Comparison of ENCODE assay signal across 9 mouse cellular contexts in the genomic region with DNA sequence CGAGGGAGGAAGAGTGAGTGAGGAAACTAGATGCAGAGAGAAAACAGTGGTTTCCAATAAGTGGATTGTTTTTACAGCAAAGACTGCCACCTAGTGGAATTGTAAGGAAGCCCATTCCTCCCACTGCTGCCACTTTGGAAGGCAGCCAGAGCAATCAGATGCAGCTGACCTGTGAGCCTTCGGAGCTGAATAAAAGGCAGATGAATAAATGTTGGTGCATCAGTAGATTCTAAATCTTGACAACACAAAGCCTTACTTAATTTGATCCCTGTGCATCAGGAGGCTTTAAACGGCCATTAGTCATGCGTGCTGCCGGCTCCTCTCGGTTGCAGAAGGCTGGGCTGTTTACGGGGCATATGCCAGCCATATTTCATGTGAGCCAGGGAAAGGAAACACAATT.
DNase-seq lines count a peak whose midpoint lies in the region; ATAC-seq and TF ChIP-seq lines count a peak whose summit lies in the region.
"Had no signal": no experiment of that assay in that cellular context is flagged by ENCODE, and none has a peak within 500 bp of the region (broad histone marks: within the 10 kb centered on the region; RNA-seq: fewer than 3 reads in every experiment).

No protein-coding gene starts in this region.

- no peak overlapping the region for H3K27ac ChIP-seq in forebrain, embryonic 12.5 days
- peak overlapping the region; percentile 38 for H3K27ac ChIP-seq in hindbrain, embryonic 14.5 days
- H3K27ac ChIP-seq: lung, embryonic 15.5 days had no signal

- no peaks in the 10 kb centered on the region for H3K27me3 ChIP-seq in Patski
- no peaks in the 10 kb centered on the region for H3K27me3 ChIP-seq in forebrain, embryonic 12.5 days
- H3K27me3 ChIP-seq in hindbrain, embryonic 14.5 days (ENCODE audit: control insufficient read depth, insufficient read depth, low read length) = no peaks in the 10 kb centered on the region
- H3K27me3 ChIP-seq: lung, embryonic 15.5 days had no signal

- CTCF ChIA-PET in Patski (lab: Charles Lee) = no interaction called here

- peak; percentile 81 for TF ChIP-seq CTCF in Patski (IDR thresholded peaks at IDR 0.05)

- POLR2A ChIA-PET in Patski (lab: Charles Lee) = no interaction called here

- ATAC-seq in Patski = peak; percentile 76
- peak; percentile 87 for ATAC-seq in forebrain, embryonic 12.5 days (ENCODE audit: low FRiP score)
- ATAC-seq in hindbrain, embryonic 14.5 days (ENCODE audit: low FRiP score) = peak; percentile 90

- in situ Hi-C loops in Patski (cut with MboI; ENCODE audit: low pct_unique_long_range_greater_than_20kb) = no loop called here

- no peaks in the 10 kb centered on the region for H3K4me1 ChIP-seq in forebrain, embryonic 12.5 days
- H3K4me1 ChIP-seq in hindbrain, embryonic 14.5 days (replicated peaks; ENCODE audit: control insufficient read depth, insufficient read depth, low read length) = no peaks in the 10 kb centered on the region

- DNase-seq in Patski (ENCODE audit: low read depth, low spot score) = peak; percentile 10
- peak; percentile 4 for DNase-seq in c-Kit-positive CD71-negative TER-119-negative erythroid progenitor cells, embryonic 14.5 days (ENCODE audit: low read depth)
- peak; percentile 94 for DNase-seq in hindbrain, embryonic 14.5 days (ENCODE audit: low spot score)
- DNase-seq in layer of hippocampus, adult 9-11 months = peak; percentile 58
- peak; percentile 31 to 48 for DNase-seq in lung, postnatal 4 days
- peak; percentile 54 for DNase-seq in right cerebral cortex, postnatal 14 days
- no peak for DNase-seq in spleen, adult 12 weeks (ENCODE audit: low spot score)

- 49% methylated on average over 7 of the region's 7 CpGs for WGBS in forebrain, embryonic 12.5 days
- 26% methylated on average over 7 of the region's 7 CpGs for WGBS in hindbrain, embryonic 14.5 days

- H3K9me3 ChIP-seq in forebrain, embryonic 12.5 days = no peaks in the 10 kb centered on the region
- no peaks in the 10 kb centered on the region for H3K9me3 ChIP-seq in hindbrain, embryonic 14.5 days (ENCODE audit: control insufficient read depth, low read length)
- H3K9me3 ChIP-seq: lung, embryonic 15.5 days had no signal

- H3K9ac ChIP-seq in forebrain, embryonic 12.5 days = no peak overlapping the region
- peak overlapping the region; percentile 39; the same call in 1 of the 2 replicates for H3K9ac ChIP-seq in hindbrain, embryonic 14.5 days
- H3K9ac ChIP-seq: lung, embryonic 15.5 days had no signal

- peak overlapping the region; percentile 19; the same call in 1 of the 2 replicates for H3K4me2 ChIP-seq in forebrain, embryonic 12.5 days
- peak overlapping the region; percentile 41 for H3K4me2 ChIP-seq in hindbrain, embryonic 14.5 days (replicated peaks)
- H3K4me2 ChIP-seq: lung, embryonic 15.5 days had no signal

- no peaks in the 10 kb centered on the region for H3K36me3 ChIP-seq in forebrain, embryonic 12.5 days (replicated peaks)
- H3K36me3 ChIP-seq in hindbrain, embryonic 14.5 days (replicated peaks; ENCODE audit: control insufficient read depth, insufficient read depth) = no peaks in the 10 kb centered on the region
- H3K36me3 ChIP-seq: lung, embryonic 15.5 days had no signal

- H3K4me3 ChIP-seq in forebrain, embryonic 12.5 days (replicated peaks) = no peak overlapping the region
- H3K4me3 ChIP-seq in hindbrain, embryonic 14.5 days (replicated peaks; ENCODE audit: low read length) = no peak overlapping the region
- H3K4me3 ChIP-seq: lung, embryonic 15.5 days had no signal
